Mouse (Mus musculus) neural tube, embryonic 15.5 days (tissue): ENCODE measurements around the gene Pik3r5. TPM values are rescaled to one million over a fixed set of nuclear protein-coding genes. Genes with fewer than 3 reads are reported as not detected.

ENCODE experiments used
- ATAC-seq: fragments of 200-750 bp; cut with Nextera tagmentation; 2 replicates; pipeline ENCODE4 v1.8.0; 2017; ENCODE audit warnings: mild to moderate bottlenecking, moderate TSS enrichment, moderate library complexity; ENCODE audit not compliant: low FRiP score
- H3K27ac ChIP-seq: fragments of 300-500 bp; sonication (generic); replicated peaks from 2 replicates; pipeline ENCODE4 v1.5.1; 2015; ENCODE audit warnings: mild to moderate bottlenecking, inconsistent platforms
- H3K27me3 ChIP-seq: fragments of 300-500 bp; sonication (generic); replicated peaks from 2 replicates; pipeline ENCODE4 v1.6.1; 2015; ENCODE audit warnings: inconsistent platforms
- H3K36me3 ChIP-seq: fragments of 300-500 bp; sonication (generic); 2 replicates; pipeline ENCODE4 v1.6.1; 2015; ENCODE audit warnings: inconsistent platforms
- H3K4me1 ChIP-seq: fragments of 300-500 bp; sonication (generic); 2 replicates; pipeline ENCODE4 v1.6.1; 2015; ENCODE audit warnings: inconsistent platforms
- H3K4me2 ChIP-seq: fragments of 300-500 bp; sonication (generic); 2 replicates; pipeline ENCODE4 v1.6.1; 2015; ENCODE audit warnings: inconsistent platforms, mild to moderate bottlenecking, moderate library complexity
- H3K4me3 ChIP-seq: fragments of 300-500 bp; sonication (generic); replicated peaks from 2 replicates; pipeline ENCODE4 v1.5.1; 2015; ENCODE audit warnings: mild to moderate bottlenecking, inconsistent platforms
- H3K9ac ChIP-seq: fragments of 300-500 bp; sonication (generic); replicated peaks from 2 replicates; pipeline ENCODE4 v1.6.1; 2015; ENCODE audit warnings: mild to moderate bottlenecking, inconsistent platforms
- H3K9me3 ChIP-seq: fragments of 300-500 bp; sonication (generic); replicated peaks from 2 replicates; pipeline ENCODE4 v1.6.1; 2016; ENCODE audit warnings: inconsistent platforms
- WGBS: fragments of 180-500 bp; shearing (Covaris S2); methylation state at CpG from one replicate; pipeline ENCODE4 v1.1.7; 2015; ENCODE audit warnings: mixed read lengths; 5-methylcytosine and 5-hydroxymethylcytosine counted together
- polyA plus RNA-seq: library from polyadenylated mRNA; unstranded; fragments of >200 nt; fragmentation: Nextera tagmentation; extraction: Ambion mirVana; gene quantifications from 2 replicates; pipeline ENCODE4 v1.2.1, GENCODE M21; 2015

Pik3r5 gene
- polyA plus RNA-seq, 1 experiment from 2014 or later = 0.72 TPM

DNA sequence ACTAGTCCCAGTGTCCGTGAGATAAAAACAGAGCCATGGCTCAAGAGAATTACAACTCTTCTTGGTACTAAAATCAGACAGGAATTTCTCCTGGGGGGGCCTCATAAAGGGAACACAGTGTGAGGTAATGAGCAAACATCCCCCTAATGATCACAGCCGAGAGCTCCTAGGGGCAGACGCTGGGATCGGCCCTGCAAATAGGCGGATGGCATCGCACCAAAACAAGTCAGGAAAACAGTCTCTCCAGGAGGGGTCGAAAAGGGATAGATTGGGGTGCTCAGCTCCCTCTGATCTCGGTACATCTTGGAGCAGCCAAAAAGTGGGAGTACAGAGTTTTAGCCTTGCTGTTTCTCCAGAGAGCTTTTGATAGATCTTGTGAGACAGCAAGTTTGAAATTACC lies 42.3 kb upstream of the Pik3r5 start:
- H3K9me3 ChIP-seq = no peaks in the 10 kb centered on the region
- WGBS = 6% methylated on average over 8 of the region's 8 CpGs
- no peak for ATAC-seq
- peaks cover 59% of the 10 kb centered on the region for H3K27me3 ChIP-seq
- no peak overlapping the region for H3K27ac ChIP-seq
- H3K4me3 ChIP-seq = no peak overlapping the region
- H3K4me2 ChIP-seq = no peak overlapping the region; the same call in 1 of the 2 replicates
- H3K36me3 ChIP-seq = no peaks in the 10 kb centered on the region
- H3K9ac ChIP-seq = no peak overlapping the region
- peaks cover 48% of the 10 kb centered on the region for H3K4me1 ChIP-seq

DNA sequence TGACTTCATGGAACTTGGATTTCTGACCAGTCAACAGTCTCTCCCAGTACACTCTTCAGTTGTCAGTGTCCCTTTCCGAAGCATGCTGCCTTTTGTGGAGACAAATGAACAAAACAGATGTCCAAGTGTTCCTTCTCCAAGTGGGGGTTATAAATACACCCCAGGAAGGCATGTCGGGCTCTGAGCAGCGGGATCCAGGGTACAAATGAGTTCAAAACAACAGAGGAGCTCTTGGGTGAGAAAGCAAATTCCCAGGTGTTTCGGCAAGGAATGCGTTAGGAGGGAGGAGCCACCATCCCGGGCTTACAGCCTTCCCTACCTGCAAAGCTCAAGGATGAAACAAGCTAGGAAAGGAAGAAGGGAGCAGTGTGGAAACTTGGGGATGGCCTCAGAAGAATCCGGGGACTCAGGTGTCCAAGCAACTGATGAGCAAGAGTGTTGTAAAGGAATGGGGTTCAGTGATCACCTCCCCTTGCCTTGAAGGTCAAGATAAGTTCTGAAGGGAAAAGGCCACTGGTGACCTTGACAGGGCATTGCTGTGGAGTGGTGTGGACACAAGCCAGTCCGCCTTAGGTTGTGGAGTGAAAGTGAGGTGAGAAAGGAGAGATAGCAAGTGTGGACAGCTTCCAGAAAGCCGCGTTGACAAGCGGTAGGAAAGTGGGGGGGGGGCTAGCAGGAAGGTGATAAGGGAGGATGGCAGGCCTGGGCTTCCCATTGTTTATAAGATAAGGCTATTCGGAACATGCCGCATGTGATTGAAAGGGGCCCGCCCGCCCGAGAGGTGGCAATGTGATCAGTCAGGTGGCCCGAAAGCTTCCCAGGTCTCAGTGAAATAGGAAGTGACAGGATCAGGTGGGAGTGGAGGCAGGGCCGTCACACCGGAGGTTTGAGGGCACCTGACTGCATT lies 41.3 kb upstream of the Pik3r5 start:
- H3K27me3 ChIP-seq = peaks cover 54% of the 10 kb centered on the region
- H3K4me2 ChIP-seq = no peak overlapping the region
- no peak overlapping the region for H3K9ac ChIP-seq
- no peaks in the 10 kb centered on the region for H3K9me3 ChIP-seq
- 18% methylated on average over 19 of the region's 19 CpGs for WGBS
- H3K36me3 ChIP-seq = no peaks in the 10 kb centered on the region
- H3K27ac ChIP-seq = no peak overlapping the region
- no peak overlapping the region for H3K4me3 ChIP-seq
- no peak for ATAC-seq
- H3K4me1 ChIP-seq = peaks cover 38% of the 10 kb centered on the region

DNA sequence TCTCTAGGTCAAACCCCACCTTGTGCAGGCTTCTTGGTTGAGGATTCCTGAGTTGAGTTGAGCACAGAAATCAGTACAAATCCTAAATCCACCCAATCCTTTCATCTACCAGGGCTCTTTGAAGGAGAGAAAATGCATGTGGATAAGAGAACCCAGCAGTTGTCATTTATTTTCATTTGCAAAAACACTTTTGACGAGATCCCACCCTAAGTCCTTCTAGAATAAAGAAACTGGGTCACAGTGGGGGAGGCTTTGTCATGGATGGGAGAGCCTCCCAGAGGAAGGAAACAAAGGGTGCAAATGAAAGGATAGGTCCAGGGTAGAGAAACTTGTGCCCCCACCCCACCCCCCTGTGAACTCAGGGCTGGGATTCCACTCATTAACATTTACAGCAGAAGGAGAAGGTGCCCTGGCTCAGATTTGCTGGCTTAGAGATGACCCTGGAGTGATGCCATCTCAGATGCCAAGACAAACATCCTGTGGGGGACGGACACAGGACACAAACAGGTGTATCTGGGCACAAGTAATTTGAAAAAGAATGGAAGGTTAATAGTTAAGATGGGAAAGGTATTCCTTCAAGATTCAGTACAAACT lies 37.9 kb upstream of the Pik3r5 start:
- Histone ChIP-seq H3K36me3 (no peaks in the 10 kb centered on the region), H3K4me3 (no peak overlapping the region), H3K4me2 (no peak overlapping the region), H3K27ac (no peak overlapping the region), H3K9ac (no peak overlapping the region), H3K4me1 (peaks cover 20% of the 10 kb centered on the region; the same call in 1 of the 2 replicates), H3K27me3 (peaks cover 58% of the 10 kb centered on the region), H3K9me3 (no peaks in the 10 kb centered on the region)
- no peak for ATAC-seq
- WGBS = 56% methylated on average over 2 of the region's 2 CpGs

DNA sequence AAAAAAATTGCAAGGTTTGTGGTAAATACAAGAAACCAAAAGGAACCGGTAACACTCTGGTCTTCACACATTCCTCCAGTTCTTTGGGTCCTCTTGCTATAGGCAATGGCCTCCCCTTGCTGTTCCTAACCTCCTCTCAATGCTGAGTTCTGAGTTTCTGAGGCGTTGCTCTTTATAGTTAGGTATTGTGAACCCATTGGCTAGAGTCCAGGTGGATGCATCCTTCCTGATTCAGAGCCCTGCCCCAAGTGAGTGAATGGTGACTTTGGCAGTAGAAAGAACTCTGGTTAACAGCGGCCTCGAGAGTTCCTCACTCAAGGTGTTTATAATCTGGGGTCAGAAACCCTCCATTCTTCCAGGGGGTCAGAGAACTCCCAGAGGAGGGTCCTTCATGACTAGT lies 37.2 kb upstream of the Pik3r5 start:
- ATAC-seq = no peak
- Histone ChIP-seq H3K27me3 (peaks cover 55% of the 10 kb centered on the region), H3K4me2 (no peak overlapping the region), H3K9me3 (no peaks in the 10 kb centered on the region), H3K36me3 (no peaks in the 10 kb centered on the region), H3K27ac (no peak overlapping the region), H3K9ac (no peak overlapping the region), H3K4me1 (peaks cover 19% of the 10 kb centered on the region), H3K4me3 (no peak overlapping the region)
- WGBS = 47% methylated on average over 4 of the region's 4 CpGs

DNA sequence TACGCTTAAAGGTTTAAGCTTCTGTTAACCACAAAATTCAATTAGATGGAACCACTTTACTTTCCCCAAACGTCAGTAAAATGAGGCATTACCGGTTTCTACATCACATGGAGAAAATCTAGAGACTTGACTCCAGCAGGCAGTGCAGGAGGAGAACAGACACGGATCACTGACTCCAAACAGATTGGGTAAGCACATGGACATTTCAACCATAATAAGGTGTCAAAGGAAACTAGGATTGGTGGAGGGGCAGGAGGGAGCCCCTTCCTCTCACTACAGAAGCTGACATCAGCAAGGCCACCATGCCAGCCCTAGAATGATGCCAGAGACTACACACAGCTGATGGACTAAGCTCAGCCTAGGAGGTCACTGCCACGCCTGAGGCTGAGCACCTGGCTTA lies 36.4 kb upstream of the Pik3r5 start:
- no peak overlapping the region for H3K9ac ChIP-seq
- no peak for ATAC-seq
- peaks cover 51% of the 10 kb centered on the region for H3K27me3 ChIP-seq
- 70% methylated on average over 5 of the region's 5 CpGs for WGBS
- no peak overlapping the region for H3K4me2 ChIP-seq
- no peak overlapping the region for H3K27ac ChIP-seq
- peaks cover 25% of the 10 kb centered on the region for H3K4me1 ChIP-seq
- H3K36me3 ChIP-seq = no peaks in the 10 kb centered on the region
- no peak overlapping the region for H3K4me3 ChIP-seq
- H3K9me3 ChIP-seq = no peaks in the 10 kb centered on the region

DNA sequence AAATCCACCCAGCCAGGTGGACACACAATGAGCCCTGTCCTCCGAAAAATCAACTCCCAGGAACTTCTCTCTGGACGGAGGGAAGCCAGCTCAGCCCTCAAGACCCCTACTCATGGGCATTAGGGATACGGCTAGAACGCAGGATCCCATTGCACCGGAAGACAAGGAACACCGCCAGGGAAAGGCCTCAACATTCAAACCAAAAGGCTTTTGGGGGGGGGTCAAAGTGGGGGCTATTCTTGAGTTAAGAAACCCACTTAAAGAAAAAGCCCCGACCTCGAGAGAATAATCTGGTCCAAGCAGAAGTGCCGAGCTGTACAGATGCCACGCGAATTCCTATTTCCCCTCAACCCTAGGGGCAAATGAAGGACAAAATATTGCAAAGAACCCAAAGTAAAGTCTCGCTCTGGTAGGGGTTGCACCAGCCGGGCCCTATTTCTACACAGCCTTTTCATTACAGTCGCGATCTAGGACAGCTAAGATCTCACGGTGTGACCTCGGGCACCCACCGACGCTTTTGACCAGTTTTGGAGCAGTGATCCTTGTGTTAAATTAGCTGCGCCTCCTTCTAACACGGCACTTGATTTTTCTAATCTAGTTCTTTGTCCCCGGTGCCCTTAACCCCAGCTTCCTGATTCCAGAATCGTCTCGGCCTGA lies 32.9 kb upstream of the Pik3r5 start:
- Histone ChIP-seq H3K4me1 (peaks cover 23% of the 10 kb centered on the region), H3K27me3 (peaks cover 39% of the 10 kb centered on the region), H3K4me2 (peak overlapping the region; percentile 98), H3K36me3 (no peaks in the 10 kb centered on the region), H3K4me3 (peak overlapping the region; percentile 54), H3K9me3 (no peaks in the 10 kb centered on the region), H3K27ac (peak overlapping the region; percentile 41; the same call in 1 of the 2 replicates), H3K9ac (peak overlapping the region; percentile 61)
- WGBS = 12% methylated on average over 24 of the region's 24 CpGs
- ATAC-seq = no peak

DNA sequence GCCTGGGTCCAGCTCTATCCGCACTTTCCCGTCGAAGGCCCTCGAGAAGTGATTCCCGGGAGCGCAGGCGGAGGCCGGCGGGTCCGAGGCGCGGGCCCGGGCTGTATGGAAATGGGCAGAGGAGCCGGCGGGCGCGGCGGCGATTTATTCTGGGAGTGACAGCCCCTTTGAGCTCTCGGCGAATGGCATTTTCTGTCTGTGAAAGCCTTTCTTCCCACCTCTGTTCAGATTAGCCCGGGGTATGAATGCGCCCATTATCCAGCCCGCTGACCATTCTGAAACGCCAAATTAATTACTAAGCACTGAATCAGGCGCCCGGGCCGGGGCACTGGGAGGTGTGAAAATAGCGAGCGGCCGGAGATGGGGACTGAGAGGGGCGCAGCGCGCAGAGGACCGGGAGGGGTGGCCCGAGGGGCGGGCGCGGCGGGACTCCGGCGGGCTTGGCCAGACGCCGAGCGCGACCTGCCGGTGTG lies 32.3 kb upstream of the Pik3r5 start:
- peak overlapping the region; percentile 54 for H3K4me3 ChIP-seq
- peak overlapping the region; percentile 61 for H3K27ac ChIP-seq
- peak overlapping the region; percentile 98 for H3K4me2 ChIP-seq
- H3K27me3 ChIP-seq = peaks cover 38% of the 10 kb centered on the region
- peak overlapping the region; percentile 61 for H3K9ac ChIP-seq
- H3K36me3 ChIP-seq = no peaks in the 10 kb centered on the region
- under 1% methylated on average over 47 of the region's 47 CpGs for WGBS
- peaks cover 23% of the 10 kb centered on the region for H3K4me1 ChIP-seq
- H3K9me3 ChIP-seq = no peaks in the 10 kb centered on the region
- peak; percentile 87 for ATAC-seq

DNA sequence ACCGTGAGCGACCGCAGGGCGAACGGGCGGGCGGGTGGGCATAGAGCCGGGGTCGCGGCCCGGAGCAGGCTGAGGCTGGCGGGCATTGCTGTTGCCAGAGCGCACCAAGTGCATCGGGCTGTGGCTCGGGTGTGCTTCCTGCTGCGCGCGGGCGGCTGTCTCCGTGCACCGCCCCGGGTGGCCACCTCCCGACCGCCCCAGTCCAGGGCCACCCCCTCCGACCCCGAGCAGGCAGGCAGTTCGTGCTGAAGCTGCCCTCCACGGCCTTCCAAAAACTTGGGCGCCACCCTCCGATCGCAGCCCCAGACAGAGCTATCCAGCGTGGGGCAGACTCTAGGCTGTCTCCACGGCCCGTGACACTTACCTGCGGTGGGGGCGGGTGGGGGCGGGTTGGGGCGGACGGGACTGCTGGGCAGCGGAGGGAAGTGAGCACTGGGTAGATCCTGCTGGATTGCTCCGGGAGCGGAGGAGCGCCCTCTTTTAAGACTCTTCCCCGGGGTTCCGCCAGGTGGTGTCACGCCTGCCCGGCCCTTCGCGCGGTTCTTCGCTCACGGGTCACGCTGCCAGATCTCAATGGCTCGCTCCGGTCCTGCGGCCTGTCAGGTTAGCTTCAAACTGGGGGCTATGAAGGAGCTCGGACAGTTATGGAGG lies 31.8 kb upstream of the Pik3r5 start:
- peak overlapping the region; percentile 61; the same call in 1 of the 2 replicates for H3K27ac ChIP-seq
- no peaks in the 10 kb centered on the region for H3K36me3 ChIP-seq
- H3K9me3 ChIP-seq = no peaks in the 10 kb centered on the region
- peak overlapping the region; percentile 98 for H3K4me2 ChIP-seq
- under 1% methylated on average over 44 of the region's 57 CpGs for WGBS
- peak; percentile 65 for ATAC-seq
- peak overlapping the region; percentile 61 for H3K9ac ChIP-seq
- peaks cover 34% of the 10 kb centered on the region for H3K27me3 ChIP-seq
- H3K4me1 ChIP-seq = peaks cover 23% of the 10 kb centered on the region
- peak overlapping the region; percentile 54 for H3K4me3 ChIP-seq

DNA sequence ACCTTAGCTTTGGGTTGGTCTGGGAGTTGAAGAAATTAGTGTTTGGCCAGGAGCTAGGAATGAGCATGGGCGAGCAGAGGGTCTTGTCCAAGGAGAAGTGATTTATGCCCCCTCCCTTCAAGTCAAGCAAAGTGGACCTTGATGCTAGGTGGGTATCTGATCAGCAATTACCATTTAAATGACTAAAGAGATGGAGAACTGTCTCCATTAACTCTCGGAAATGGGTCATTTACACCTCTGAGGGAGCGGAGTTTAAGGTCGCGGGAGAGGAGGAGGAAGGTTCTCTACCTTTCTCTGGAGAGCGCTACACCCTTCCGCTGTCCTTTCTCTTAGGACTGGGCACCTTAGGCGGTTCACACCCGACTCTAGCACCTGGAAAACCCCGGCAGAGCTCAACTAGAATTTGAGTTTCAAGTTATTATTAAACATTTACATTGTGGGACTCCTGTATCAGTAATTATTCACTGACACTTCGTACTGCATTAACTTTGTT lies 31.1 kb upstream of the Pik3r5 start, which contains the start of gene Ntn1:
TSS of gene Ntn1 (minus strand) at position 97 of the 493 bp plus-strand sequence.
- H3K27me3 ChIP-seq = peaks cover 34% of the 10 kb centered on the region
- peaks cover 23% of the 10 kb centered on the region for H3K4me1 ChIP-seq
- H3K4me2 ChIP-seq = peak within 1 kb of the TSS; percentile 98
- no peaks in the 10 kb centered on the region for H3K9me3 ChIP-seq
- peak within 1 kb of the TSS; percentile 61 for H3K9ac ChIP-seq
- 12% methylated on average over 11 of the region's 11 CpGs for WGBS
- peak within 1 kb of the TSS; percentile 61; the same call in 1 of the 2 replicates for H3K27ac ChIP-seq
- H3K4me3 ChIP-seq = peak within 1 kb of the TSS; percentile 54
- no peak for ATAC-seq
- no peaks in the 10 kb centered on the region for H3K36me3 ChIP-seq

DNA sequence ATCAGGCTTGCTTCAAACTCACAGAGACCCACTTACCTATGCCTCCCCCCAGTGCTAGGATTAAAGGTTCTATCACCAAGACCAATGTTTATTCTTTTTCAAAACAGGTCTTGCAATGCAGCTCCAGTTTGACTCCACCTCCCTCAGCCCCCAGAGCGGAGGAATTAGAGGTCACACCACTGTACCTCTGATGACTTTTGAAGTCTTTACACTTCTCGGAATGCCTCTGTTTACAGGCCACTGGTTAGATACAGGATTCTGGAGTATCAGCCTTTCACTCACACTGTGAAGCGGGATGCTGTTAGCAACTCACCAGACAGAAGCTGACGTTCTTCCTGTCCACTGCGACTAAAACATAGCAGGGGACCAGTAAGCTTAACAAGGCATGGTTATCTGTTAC lies 30.5 kb upstream of the Pik3r5 start:
- H3K9me3 ChIP-seq = no peaks in the 10 kb centered on the region
- H3K4me2 ChIP-seq = no peak overlapping the region
- no peak overlapping the region for H3K4me3 ChIP-seq
- WGBS = 46% methylated on average over 5 of the region's 5 CpGs
- H3K4me1 ChIP-seq = peaks cover 23% of the 10 kb centered on the region
- peaks cover 34% of the 10 kb centered on the region for H3K27me3 ChIP-seq
- no peak overlapping the region for H3K9ac ChIP-seq
- H3K27ac ChIP-seq = no peak overlapping the region
- no peaks in the 10 kb centered on the region for H3K36me3 ChIP-seq
- no peak for ATAC-seq

DNA sequence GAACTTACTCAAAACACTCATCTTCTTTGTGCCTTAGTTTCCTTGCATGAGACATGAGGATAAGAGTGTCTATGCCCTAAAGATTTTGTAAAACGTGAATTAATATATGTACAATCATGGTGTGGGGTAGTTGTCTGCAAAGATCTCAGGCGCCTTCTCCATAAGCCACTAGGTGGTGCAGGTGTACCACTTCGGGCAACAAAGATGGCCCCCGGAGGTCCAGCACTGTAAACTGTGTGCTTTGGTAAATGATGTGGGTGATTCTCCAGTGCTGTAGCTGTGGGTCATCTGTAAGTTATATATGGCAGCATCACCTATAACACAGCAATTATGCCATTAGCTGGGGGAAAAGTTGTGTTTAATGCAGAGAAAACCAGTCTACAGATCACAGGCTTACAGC lies 27.7 kb upstream of the Pik3r5 start:
- WGBS = 64% methylated on average over 4 of the region's 4 CpGs
- H3K4me2 ChIP-seq = no peak overlapping the region
- ATAC-seq = no peak
- no peak overlapping the region for H3K9ac ChIP-seq
- no peaks in the 10 kb centered on the region for H3K9me3 ChIP-seq
- H3K27ac ChIP-seq = no peak overlapping the region
- peaks cover 21% of the 10 kb centered on the region; the same call in 1 of the 2 replicates for H3K27me3 ChIP-seq
- no peak overlapping the region for H3K4me3 ChIP-seq
- peaks cover 16% of the 10 kb centered on the region for H3K4me1 ChIP-seq
- H3K36me3 ChIP-seq = no peaks in the 10 kb centered on the region
